Mouse (Mus musculus) lung, postnatal 36 days (tissue): ENCODE results near the gene Ppdpf.
A peak's percentile ranks its signal among the peaks of the same experiment; 100 is the strongest.
"Not testable (repeated sequence)": the region's sequence is repeated elsewhere in the genome, so short reads cannot be mapped to it uniquely, and the experiment has no call there.

Experiments
- DNase-seq: peaks from one replicate; pipeline ENCODE4 v3.0.0; 2022; ENCODE audit warnings: mixed read lengths

Gene Ppdpf

GRCm38 (mm10) chr2:181159771-181160170 lies 27.3 kb upstream of the Ppdpf start:
- no peak for DNase-seq

GRCm38 (mm10) chr2:181160821-181161220 lies 26.2 kb upstream of the Ppdpf start:
- no peak for DNase-seq

GRCm38 (mm10) chr2:181166469-181166868 lies 20.6 kb upstream of the Ppdpf start:
- DNase-seq = no peak

- no peak for DNase-seq
These were observed 12.4 kb upstream of the Ppdpf start for GRCm38 (mm10) chr2:181174646-181175045.

- no peak for DNase-seq
These were observed 9.0 kb upstream of the Ppdpf start for GRCm38 (mm10) chr2:181178015-181178414.

- peak; percentile 17 for DNase-seq
These were observed 8.6 kb upstream of the Ppdpf start for GRCm38 (mm10) chr2:181178471-181178870.

GRCm38 (mm10) chr2:181180898-181181297 lies 6.1 kb upstream of the Ppdpf start:
- DNase-seq = no peak

GRCm38 (mm10) chr2:181186635-181187034 lies 412 bp upstream of the Ppdpf start:
- peak; percentile 95 for DNase-seq

GRCm38 (mm10) chr2:181188681-181189080 lies 1.6 kb downstream of the Ppdpf start:
- DNase-seq = peak; percentile 53

- DNase-seq = no peak
These were observed 2.3 kb downstream of the Ppdpf start for GRCm38 (mm10) chr2:181189321-181189720.

- not testable (repeated sequence) for DNase-seq
These were observed 4.3 kb downstream of the Ppdpf start for GRCm38 (mm10) chr2:181191385-181191784.

GRCm38 (mm10) chr2:181191936-181192335 lies 4.9 kb downstream of the Ppdpf start:
- no peak for DNase-seq

- peak; percentile 16 for DNase-seq
These were observed 6.0 kb downstream of the Ppdpf start for GRCm38 (mm10) chr2:181193044-181193443.

- DNase-seq = no peak
These were observed 9.7 kb downstream of the Ppdpf start for GRCm38 (mm10) chr2:181196628-181197300.

- peak; percentile 71 for DNase-seq
These were observed 14.6 kb downstream of the Ppdpf start for GRCm38 (mm10) chr2:181201606-181202005.

GRCm38 (mm10) chr2:181202422-181202821 lies 15.4 kb downstream of the Ppdpf start, which contains the start of gene Ptk6:
TSS of gene Ptk6 (minus strand) at chr2:181202789.
- no peak for DNase-seq

GRCm38 (mm10) chr2:181202886-181203285 lies 15.8 kb downstream of the Ppdpf start:
- DNase-seq = no peak

- DNase-seq = no peak
These were observed 18.6 kb downstream of the Ppdpf start for GRCm38 (mm10) chr2:181205678-181206077.

GRCm38 (mm10) chr2:181206118-181206517 lies 19.1 kb downstream of the Ppdpf start:
- DNase-seq = no peak

GRCm38 (mm10) chr2:181212389-181213020 lies 25.5 kb downstream of the Ppdpf start:
- peak; percentile 20 for DNase-seq

- DNase-seq = peak; percentile 86
These were observed 26.0 kb downstream of the Ppdpf start, which contains the start of gene Srms for GRCm38 (mm10) chr2:181213021-181213445. TSS of gene Srms (minus strand) at chr2:181213185.

- no peak for DNase-seq
These were observed 29.0 kb downstream of the Ppdpf start for GRCm38 (mm10) chr2:181216037-181216436.

- DNase-seq = peak; percentile 51
These were observed 31.9 kb downstream of the Ppdpf start for GRCm38 (mm10) chr2:181218881-181219485.
